Mouse (Mus musculus) G1E (cell line): ENCODE measurements around the gene 1700016D06Rik. TPM values are rescaled to one million over a fixed set of nuclear protein-coding genes. Genes with fewer than 3 reads are reported as not detected.
"Not testable (repeated sequence)": the region's sequence is repeated elsewhere in the genome, so short reads cannot be mapped to it uniquely, and the experiment has no call there.

Experiments
- ATAC-seq: 2 replicates; pipeline ENCODE4 v1.8.0; 2016; ENCODE audit warnings: mild to moderate bottlenecking; ENCODE audit not compliant: insufficient number of reproducible peaks, poor library complexity, low FRiP score, severe bottlenecking; ENCODE audit errors: extremely low read depth
- DNase-seq: peaks from one replicate; pipeline ENCODE4 v3.0.0; 2012; ENCODE audit warnings: low spot score
- H3K27me3 ChIP-seq: 2 replicates; pipeline ENCODE4 v1.6.1; 2012; ENCODE audit warnings: mild to moderate bottlenecking, low read length, inconsistent platforms; ENCODE audit not compliant: insufficient read depth
- H3K36me3 ChIP-seq: replicated peaks from 2 replicates; pipeline ENCODE3; 2012; ENCODE audit warnings: mild to moderate bottlenecking, inconsistent platforms
- H3K4me1 ChIP-seq: 2 replicates; pipeline ENCODE4 v1.6.1; 2012; ENCODE audit warnings: low read depth, low read length, inconsistent platforms, mixed read lengths; ENCODE audit not compliant: insufficient read depth
- H3K4me3 ChIP-seq: 2 replicates; pipeline ENCODE4 v1.5.1; 2012; ENCODE audit warnings: low read depth, mild to moderate bottlenecking, inconsistent platforms, low read length, moderate library complexity, mixed read lengths
- H3K9me3 ChIP-seq: replicated peaks from 2 replicates; pipeline ENCODE4 v1.6.1; 2012; ENCODE audit warnings: inconsistent platforms
- CTCF ChIP-seq: IDR thresholded peaks from 2 replicates; pipeline ENCODE4 v1.5.1; 2012; ENCODE audit warnings: low read depth, low read length, inconsistent platforms, mixed read lengths
- GATA1 ChIP-seq: IDR thresholded peaks from 2 replicates; pipeline ENCODE4 v1.6.1; 2012; ENCODE audit warnings: borderline replicate concordance, low read length, inconsistent platforms, mixed read lengths
- GATA2 ChIP-seq: IDR thresholded peaks from 2 replicates; pipeline ENCODE4 v1.6.1; 2012; ENCODE audit warnings: low read depth, low read length, inconsistent platforms, borderline replicate concordance
- POLR2AphosphoS5 ChIP-seq: IDR thresholded peaks from 2 replicates; pipeline ENCODE4 v1.6.1; 2012; ENCODE audit warnings: low read depth, low read length, inconsistent platforms; ENCODE audit not compliant: insufficient replicate concordance
- TAL1 ChIP-seq: conservative IDR thresholded peaks from 2 replicates; pipeline ENCODE4 v1.6.1; 2012; ENCODE audit warnings: low read depth, low read length, inconsistent platforms, mixed read lengths
- polyA plus RNA-seq: library from polyadenylated mRNA; stranded (reverse); fragments of >175 nt; gene quantifications from 2 replicates; pipeline ENCODE4 v1.2.3, GENCODE M21; 2012
- total RNA-seq, 2 experiments: library from RNA; stranded (forward) in 1 of 2; stranded (reverse) in 1 of 2; fragments of 200-1000 nt in 1 of 2; fragments of >200 nt in 1 of 2; fragmentation: Nextera tagmentation in 1 of 2; gene quantifications; 2 replicates each; pipeline ENCODE4 v1.2.3; 2014 to 2017

The 1700016D06Rik gene
- total and polyA plus RNA-seq, 3 experiments: 0.22 TPM; not detected in 2

DNA sequence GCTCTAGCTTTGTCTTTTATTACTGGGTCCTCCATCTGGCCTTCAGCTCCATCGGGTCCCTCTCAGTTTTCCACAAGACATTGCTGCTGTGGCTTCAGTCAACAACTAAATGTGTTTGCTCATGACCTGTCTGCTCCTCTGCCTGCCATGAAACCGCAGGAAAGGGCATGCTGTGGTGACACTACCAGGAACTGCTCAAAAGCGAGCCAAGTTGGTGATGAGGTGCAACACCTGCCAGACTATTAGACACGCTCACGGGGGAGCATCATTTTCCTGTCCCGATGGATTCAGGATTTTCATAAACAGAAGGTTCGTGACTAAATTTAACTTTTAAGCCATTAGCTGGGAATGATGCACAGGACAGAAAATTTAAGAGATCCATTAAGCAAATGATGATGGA, 16.3 kb downstream of the 1700016D06Rik start:
- TF ChIP-seq GATA2 (no peak), TAL1 (no peak), POLR2AphosphoS5 (no peak), GATA1 (no peak), CTCF (no peak)
- Histone ChIP-seq H3K4me3 (no peak overlapping the region), H3K27me3 (peaks cover 30% of the 10 kb centered on the region), H3K4me1 (no peaks in the 10 kb centered on the region), H3K9me3 (no peaks in the 10 kb centered on the region; the same call in 1 of the 2 replicates), H3K36me3 (no peaks in the 10 kb centered on the region)
- no peak for ATAC-seq
- DNase-seq: no peak

DNA sequence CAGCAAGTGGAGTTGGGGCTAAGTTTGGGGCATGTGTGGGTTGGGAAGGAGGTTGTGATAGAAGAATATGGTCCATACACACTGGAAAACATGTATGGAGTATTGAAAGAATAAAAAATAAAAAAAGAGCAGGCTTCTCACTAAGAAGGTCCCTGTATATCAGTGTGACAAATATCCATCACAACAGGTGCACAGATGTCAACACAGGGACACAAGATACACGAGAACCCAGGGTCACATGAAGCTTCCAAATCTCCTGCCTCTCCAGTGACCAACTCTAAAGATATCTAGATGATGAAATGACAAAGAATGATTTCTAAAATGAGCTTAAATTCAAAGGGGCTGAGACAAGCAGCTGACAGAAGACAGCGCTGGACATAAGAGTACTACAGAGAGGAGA, 32.6 kb downstream of the 1700016D06Rik start:
- TF ChIP-seq POLR2AphosphoS5 (no peak), GATA2 (no peak), TAL1 (no peak)
- Histone ChIP-seq H3K27me3 (peaks cover 7% of the 10 kb centered on the region; the same call in 1 of the 2 replicates), H3K9me3 (no peaks in the 10 kb centered on the region), H3K4me1 (no peaks in the 10 kb centered on the region), H3K36me3 (no peaks in the 10 kb centered on the region), H3K4me3 (no peak overlapping the region)
- DNase-seq (no peak), ATAC-seq (no peak)

DNA sequence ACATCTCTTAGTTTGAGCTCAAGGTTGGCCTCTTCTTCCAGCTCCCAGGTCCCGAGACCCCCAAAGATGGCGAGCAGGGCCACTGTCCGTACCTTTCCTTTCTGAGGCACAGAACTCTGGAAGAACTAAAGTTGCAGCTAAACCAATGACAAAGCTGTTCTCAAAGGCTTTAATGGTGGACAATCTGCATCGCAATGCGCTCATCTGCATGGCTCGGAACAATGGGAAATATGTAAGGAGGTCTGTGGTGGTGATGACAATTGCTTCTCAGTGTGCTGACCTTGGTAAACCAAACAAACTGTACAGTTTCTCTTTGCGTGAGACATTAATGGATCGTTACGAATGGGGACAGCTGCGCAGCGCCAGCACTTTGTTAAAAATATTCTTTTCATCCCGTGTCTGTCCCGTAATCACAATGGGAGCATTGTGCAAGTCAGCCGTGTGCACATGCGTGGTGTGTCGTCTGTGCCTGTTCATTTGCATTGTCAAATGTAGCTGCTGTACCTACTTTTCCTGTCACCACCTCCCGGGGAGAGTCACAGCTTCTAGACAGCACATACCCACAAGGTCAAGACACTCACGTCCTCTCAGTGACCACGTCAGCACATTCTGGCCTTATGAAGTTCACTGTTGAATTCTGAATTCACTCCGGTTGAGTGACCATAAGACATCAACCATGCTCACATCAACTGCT, 34.7 kb downstream of the 1700016D06Rik start:
- H3K9me3 ChIP-seq, H3K27me3 ChIP-seq, ATAC-seq: not testable (repeated sequence)

DNA sequence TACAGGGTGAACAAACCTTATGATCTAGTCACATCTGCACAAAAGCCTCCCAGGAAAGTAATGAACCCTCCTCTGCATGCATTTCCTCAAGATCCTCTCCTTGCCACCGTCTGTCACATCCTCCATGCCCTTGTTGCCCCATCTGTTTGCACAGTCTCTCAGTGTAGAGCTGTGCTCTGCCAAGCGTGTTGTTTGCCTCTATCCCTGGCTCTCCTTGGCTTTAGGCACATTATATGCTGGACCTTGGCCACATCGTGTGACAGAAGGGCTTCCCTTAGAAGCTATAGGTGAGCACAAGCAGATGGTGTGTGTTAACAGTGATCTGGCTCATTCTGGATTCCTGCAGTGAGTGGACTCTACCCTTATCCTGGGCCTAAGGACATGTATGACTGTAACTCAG, 38.9 kb downstream of the 1700016D06Rik start:
- ATAC-seq (no peak), DNase-seq (no peak)
- Histone ChIP-seq H3K27me3 (peaks cover 9% of the 10 kb centered on the region; the same call in 1 of the 2 replicates), H3K4me3 (no peak overlapping the region), H3K36me3 (no peaks in the 10 kb centered on the region), H3K4me1 (no peaks in the 10 kb centered on the region), H3K9me3 (no peaks in the 10 kb centered on the region)
- TF ChIP-seq TAL1 (no peak), GATA1 (no peak), POLR2AphosphoS5 (no peak), GATA2 (no peak), CTCF (no peak)

More for the DNA sequence above, 34.7 kb downstream of the 1700016D06Rik start:
- H3K4me1 ChIP-seq, H3K36me3 ChIP-seq, H3K4me3 ChIP-seq, DNase-seq: not testable (repeated sequence)

DNA sequence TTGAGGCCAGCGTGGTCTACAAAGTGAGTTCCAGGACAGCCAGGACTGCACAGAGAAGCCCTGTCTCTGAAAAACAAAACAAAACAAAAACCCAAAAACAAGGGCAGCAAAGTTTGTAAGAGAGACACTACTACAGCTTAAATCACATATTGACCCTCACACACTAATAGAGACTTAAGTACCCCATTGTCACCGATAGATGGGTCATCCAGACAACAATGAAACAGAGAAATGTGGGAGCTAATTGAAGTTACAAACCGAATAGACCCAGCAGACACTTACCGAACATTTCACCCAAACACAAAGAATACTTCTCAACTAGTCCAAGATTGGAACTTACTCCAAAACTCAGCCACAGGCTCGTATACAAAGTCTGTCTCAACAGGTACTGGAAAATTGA, 50.8 kb downstream of the 1700016D06Rik start:
- ATAC-seq (no peak), DNase-seq (no peak)
- peaks cover 10% of the 10 kb centered on the region for H3K4me1 ChIP-seq
- no peak overlapping the region for H3K4me3 ChIP-seq
- no peaks in the 10 kb centered on the region for H3K9me3 ChIP-seq
- no peaks in the 10 kb centered on the region for H3K27me3 ChIP-seq
- H3K36me3 ChIP-seq: no peaks in the 10 kb centered on the region
- TF ChIP-seq CTCF (no peak), POLR2AphosphoS5 (no peak), GATA1 (no peak), GATA2 (no peak), TAL1 (no peak)

DNA sequence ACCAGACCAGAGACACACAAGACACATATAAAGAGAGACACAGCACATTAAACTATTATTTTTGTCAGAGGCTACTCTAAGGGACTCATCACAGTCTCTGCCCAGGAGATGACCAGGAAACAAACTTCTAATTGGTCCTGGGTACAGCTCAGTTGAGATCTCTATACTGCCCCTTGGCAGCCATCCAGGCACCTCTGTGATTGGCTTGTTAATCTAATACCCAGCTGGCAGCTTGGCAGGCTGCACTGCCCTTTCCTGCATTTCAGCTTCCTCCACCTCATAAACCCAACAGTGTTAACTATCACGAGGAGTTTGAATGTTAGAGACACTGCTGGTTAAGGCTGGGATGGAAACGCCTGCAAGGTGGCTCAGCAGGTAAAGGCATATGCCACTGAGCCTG, 57.7 kb downstream of the 1700016D06Rik start:
- ATAC-seq (no peak), DNase-seq (no peak)
- peaks cover 24% of the 10 kb centered on the region for H3K36me3 ChIP-seq
- 0 out of 2 replicates have a peak, but pooled peaks cover 2% of the 10 kb centered on the region for H3K9me3 ChIP-seq
- H3K4me3 ChIP-seq: no peak overlapping the region
- peaks cover 5% of the 10 kb centered on the region; the same call in 1 of the 2 replicates for H3K4me1 ChIP-seq
- H3K27me3 ChIP-seq: no peaks in the 10 kb centered on the region
- TF ChIP-seq GATA1: no peak
- TF ChIP-seq CTCF: no peak

DNA sequence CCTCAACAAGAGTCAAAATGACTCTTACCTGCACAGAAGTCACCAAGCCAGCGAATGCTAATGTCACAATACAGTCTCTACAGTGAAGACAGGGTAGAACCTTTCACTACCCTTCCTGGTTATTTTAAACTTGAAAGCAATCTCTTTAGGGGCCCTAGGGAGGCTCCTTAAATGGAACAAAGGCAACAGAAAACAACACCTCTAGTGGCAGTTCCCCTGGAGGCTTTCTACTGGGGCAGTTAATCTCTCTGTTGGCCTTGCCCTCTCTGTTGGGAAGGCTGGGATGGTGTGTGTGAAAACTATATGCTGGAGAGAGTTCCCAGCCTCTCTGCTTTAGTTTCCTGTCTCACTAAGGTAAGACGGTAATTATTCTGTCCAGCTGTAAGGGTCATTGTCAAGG, 60.3 kb downstream of the 1700016D06Rik start:
- TF ChIP-seq POLR2AphosphoS5 (no peak), GATA1 (no peak), CTCF (no peak), GATA2 (no peak), TAL1 (no peak)
- Histone ChIP-seq H3K9me3 (0 out of 2 replicates have a peak, but pooled peaks cover 2% of the 10 kb centered on the region), H3K4me1 (peaks cover 16% of the 10 kb centered on the region), H3K36me3 (peaks cover 30% of the 10 kb centered on the region), H3K4me3 (no peak overlapping the region), H3K27me3 (no peaks in the 10 kb centered on the region)
- ATAC-seq: no peak
- DNase-seq: no peak
